Mouse (Mus musculus) CH12.LX (cell line): Measurements from ENCODE around the gene Eif2d. TPM values are rescaled to one million over a fixed set of nuclear protein-coding genes. Genes with fewer than 3 reads are reported as not detected.

Experiments used
- DNase-seq: peaks from one replicate; pipeline ENCODE4 v3.0.0-alpha.2; 2013; ENCODE audit errors: extremely low read depth
- H3K27ac ChIP-seq: 2 replicates; pipeline ENCODE4 v1.5.1; 2012; ENCODE audit warnings: low read depth, mild to moderate bottlenecking, control low read depth, moderate library complexity; ENCODE audit not compliant: insufficient read depth
- H3K27me3 ChIP-seq: replicated peaks from 2 replicates; pipeline ENCODE3; 2012; ENCODE audit warnings: inconsistent platforms
- H3K36me3 ChIP-seq, 2 experiments: replicated peaks in 1 of 2; 2 replicates each; pipeline versions ENCODE3 to v1.6.1; 2012; ENCODE audit warnings: inconsistent platforms in 1 of 2, low read length in 1 of 2, mild to moderate bottlenecking in 1 of 2, mixed read lengths in 1 of 2, moderate library complexity in 1 of 2; ENCODE audit not compliant: control insufficient read depth in 1 of 2, insufficient read depth in 1 of 2
- H3K4me1 ChIP-seq, 2 experiments: 2 replicates each; pipeline ENCODE4 v1.6.1; 2012; ENCODE audit warnings: inconsistent platforms in 1 of 2, moderate library complexity in 1 of 2; ENCODE audit not compliant: insufficient read depth in 2 of 2, control insufficient read depth in 1 of 2
- H3K4me2 ChIP-seq: 2 replicates; pipeline ENCODE4 v1.6.1; 2012; ENCODE audit warnings: low read depth, mild to moderate bottlenecking, control low read depth; ENCODE audit not compliant: poor library complexity, insufficient read depth, severe bottlenecking
- H3K4me3 ChIP-seq, 3 experiments: fragments of 150-350 bp in 1 of 3; sonication (generic) in 1 of 3; replicated peaks in 1 of 3; 2 replicates each; pipeline versions ENCODE3 to v1.5.1; 2011 to 2012; ENCODE audit warnings: low read depth in 2 of 3, low read length in 2 of 3, mild to moderate bottlenecking in 2 of 3, moderate library complexity in 2 of 3, control low read depth in 1 of 3, improper control_type of control experiment in 1 of 3, inconsistent platforms in 1 of 3, mixed read lengths in 1 of 3; ENCODE audit not compliant: poor library complexity in 1 of 3
- H3K79me2 ChIP-seq: replicated peaks from 2 replicates; pipeline ENCODE4 v1.6.1; 2012; ENCODE audit warnings: mild to moderate bottlenecking, moderate library complexity; ENCODE audit not compliant: control insufficient read depth, poor library complexity, insufficient read depth, severe bottlenecking; ENCODE audit errors: extremely low read depth
- H3K9ac ChIP-seq: 2 replicates; pipeline ENCODE4 v1.6.1; 2012; ENCODE audit warnings: low read depth, mild to moderate bottlenecking, control low read depth, moderate library complexity; ENCODE audit not compliant: insufficient read depth
- H3K9me3 ChIP-seq: replicated peaks from 2 replicates; pipeline ENCODE3; 2012; ENCODE audit warnings: low read length, inconsistent platforms, mixed read lengths
- BHLHE40 ChIP-seq: IDR thresholded peaks from 2 replicates; pipeline ENCODE4 v1.6.1; 2011; ENCODE audit warnings: mild to moderate bottlenecking, low read depth, low read length, improper control_type of control experiment
- CHD1 ChIP-seq: IDR thresholded peaks from 2 replicates; pipeline ENCODE4 v1.6.1; 2012; ENCODE audit warnings: low read depth, low read length, improper control_type of control experiment, inconsistent platforms
- CHD2 ChIP-seq: IDR thresholded peaks from 2 replicates; pipeline ENCODE4 v1.6.1; 2011; ENCODE audit warnings: low read length, improper control_type of control experiment
- CTCF ChIP-seq, 2 experiments: IDR thresholded peaks in 1 of 2; conservative IDR thresholded peaks in 1 of 2; 2 replicates each; pipeline ENCODE4 v1.5.1; 2011 to 2012; ENCODE audit warnings: low read depth in 2 of 2, low read length in 2 of 2, improper control_type of control experiment in 1 of 2, inconsistent platforms in 1 of 2, mild to moderate bottlenecking in 1 of 2, moderate library complexity in 1 of 2
- E2F4 ChIP-seq: IDR thresholded peaks from 2 replicates; pipeline ENCODE4 v1.6.1; 2011; ENCODE audit warnings: low read depth, low read length, improper control_type of control experiment; ENCODE audit not compliant: insufficient replicate concordance
- ELF1 ChIP-seq: IDR thresholded peaks from 2 replicates; pipeline ENCODE4 v1.6.1; 2014; ENCODE audit warnings: low read depth, mild to moderate bottlenecking, inconsistent platforms, low read length, improper control_type of control experiment
- EP300 ChIP-seq: IDR thresholded peaks from 2 replicates; pipeline ENCODE4 v1.6.1; 2011; ENCODE audit warnings: low read length, improper control_type of control experiment
- ETS1 ChIP-seq: conservative IDR thresholded peaks from 2 replicates; pipeline ENCODE4 v1.6.1; 2012; ENCODE audit warnings: low read depth, mild to moderate bottlenecking, inconsistent platforms, low read length, improper control_type of control experiment, moderate library complexity
- GABPA ChIP-seq: IDR thresholded peaks from 2 replicates; pipeline ENCODE4 v1.6.1; 2012; ENCODE audit warnings: low read depth, low read length, improper control_type of control experiment, inconsistent platforms; ENCODE audit not compliant: insufficient replicate concordance
- HCFC1 ChIP-seq: IDR thresholded peaks from 2 replicates; pipeline ENCODE4 v1.6.1; 2012; ENCODE audit warnings: low read depth, mild to moderate bottlenecking, inconsistent platforms, low read length, improper control_type of control experiment
- IRF4 ChIP-seq: IDR thresholded peaks from 2 replicates; pipeline ENCODE4 v1.6.1; 2014; ENCODE audit warnings: low read depth, mild to moderate bottlenecking, inconsistent platforms, low read length, improper control_type of control experiment
- JUN ChIP-seq: IDR thresholded peaks from 2 replicates; pipeline ENCODE4 v1.6.1; 2011; ENCODE audit warnings: low read depth, mild to moderate bottlenecking, low read length, improper control_type of control experiment, moderate library complexity; ENCODE audit not compliant: insufficient read depth
- JUND ChIP-seq: conservative IDR thresholded peaks from 2 replicates; pipeline ENCODE4 v1.6.1; 2011; ENCODE audit warnings: low read depth, low read length, improper control_type of control experiment
- KAT2A ChIP-seq: IDR thresholded peaks from 2 replicates; pipeline ENCODE4 v1.6.1; 2012; ENCODE audit warnings: low read length, improper control_type of control experiment, inconsistent platforms; ENCODE audit not compliant: insufficient replicate concordance
- MAFK ChIP-seq: IDR thresholded peaks from 2 replicates; pipeline ENCODE4 v1.6.1; 2011; ENCODE audit warnings: low read length, improper control_type of control experiment; ENCODE audit not compliant: insufficient replicate concordance
- MAX ChIP-seq: IDR thresholded peaks from 2 replicates; pipeline ENCODE4 v1.6.1; 2011; ENCODE audit warnings: low read length, improper control_type of control experiment
- MAZ ChIP-seq: IDR thresholded peaks from 2 replicates; pipeline ENCODE4 v1.6.1; 2012; ENCODE audit warnings: low read depth, mild to moderate bottlenecking, inconsistent platforms, low read length, improper control_type of control experiment, moderate library complexity
- MEF2A ChIP-seq: IDR thresholded peaks from 2 replicates; pipeline ENCODE4 v1.6.1; 2014; ENCODE audit warnings: low read depth, mild to moderate bottlenecking, inconsistent platforms, low read length, improper control_type of control experiment, borderline replicate concordance
- MXI1 ChIP-seq: IDR thresholded peaks from 2 replicates; pipeline ENCODE4 v1.6.1; 2011; ENCODE audit warnings: mild to moderate bottlenecking, low read depth, low read length, improper control_type of control experiment
- MYC ChIP-seq: IDR thresholded peaks from 2 replicates; pipeline ENCODE4 v1.6.1; 2011; ENCODE audit warnings: low read depth, mild to moderate bottlenecking, improper control_type of control experiment, low read length
- NELFE ChIP-seq: IDR thresholded peaks from 2 replicates; pipeline ENCODE4 v1.6.1; 2011; ENCODE audit warnings: low read depth, low read length, improper control_type of control experiment
- NRF1 ChIP-seq: IDR thresholded peaks from 2 replicates; pipeline ENCODE4 v1.6.1; 2014; ENCODE audit warnings: low read depth, mild to moderate bottlenecking, inconsistent platforms, low read length, improper control_type of control experiment, moderate library complexity
- PAX5 ChIP-seq: IDR thresholded peaks from 2 replicates; pipeline ENCODE4 v1.6.1; 2012; ENCODE audit warnings: low read length, inconsistent platforms, mixed read lengths
- POLR2A ChIP-seq: IDR thresholded peaks from 2 replicates; pipeline ENCODE4 v1.6.1; 2011; ENCODE audit warnings: low read depth, mild to moderate bottlenecking, improper control_type of control experiment, low read length
- POLR2AphosphoS2 ChIP-seq: IDR thresholded peaks from 2 replicates; pipeline ENCODE4 v1.6.1; 2011; ENCODE audit warnings: low read depth, low read length, improper control_type of control experiment
- RAD21 ChIP-seq: IDR thresholded peaks from 2 replicates; pipeline ENCODE4 v1.6.1; 2011; ENCODE audit warnings: low read depth, mild to moderate bottlenecking, low read length, improper control_type of control experiment, moderate library complexity
- RCOR1 ChIP-seq: conservative IDR thresholded peaks from 2 replicates; pipeline ENCODE4 v1.6.1; 2012; ENCODE audit warnings: low read depth, mild to moderate bottlenecking, inconsistent platforms, low read length, improper control_type of control experiment
- SIN3A ChIP-seq: IDR thresholded peaks from 2 replicates; pipeline ENCODE4 v1.6.1; 2012; ENCODE audit warnings: low read length, improper control_type of control experiment, inconsistent platforms
- SMC3 ChIP-seq: IDR thresholded peaks from 2 replicates; pipeline ENCODE4 v1.6.1; 2011; ENCODE audit warnings: low read depth, low read length, improper control_type of control experiment
- TBP ChIP-seq: conservative IDR thresholded peaks from 2 replicates; pipeline ENCODE4 v1.6.1; 2011; ENCODE audit warnings: low read depth, low read length, improper control_type of control experiment
- TCF12 ChIP-seq: IDR thresholded peaks from 2 replicates; pipeline ENCODE4 v1.6.1; 2014; ENCODE audit warnings: low read depth, mild to moderate bottlenecking, inconsistent platforms, low read length, improper control_type of control experiment
- UBTF ChIP-seq: IDR thresholded peaks from 2 replicates; pipeline ENCODE4 v1.6.1; 2012; ENCODE audit warnings: low read depth, mild to moderate bottlenecking, inconsistent platforms, low read length, improper control_type of control experiment, moderate library complexity
- USF1 ChIP-seq: IDR thresholded peaks from 2 replicates; pipeline ENCODE4 v1.6.1; 2014; ENCODE audit warnings: low read depth, mild to moderate bottlenecking, inconsistent platforms, low read length, improper control_type of control experiment
- USF2 ChIP-seq: conservative IDR thresholded peaks from 2 replicates; pipeline ENCODE4 v1.6.1; 2011; ENCODE audit warnings: low read depth, low read length, improper control_type of control experiment
- ZC3H11A ChIP-seq: IDR thresholded peaks from 2 replicates; pipeline ENCODE4 v1.6.1; 2012; ENCODE audit warnings: low read depth, mild to moderate bottlenecking, inconsistent platforms, low read length, improper control_type of control experiment
- ZKSCAN1 ChIP-seq: IDR thresholded peaks from 2 replicates; pipeline ENCODE4 v1.6.1; 2012; ENCODE audit warnings: low read depth, inconsistent platforms, low read length, improper control_type of control experiment, borderline replicate concordance
- ZMIZ1 ChIP-seq: IDR thresholded peaks from 2 replicates; pipeline ENCODE4 v1.6.1; 2012; ENCODE audit warnings: low read depth, mild to moderate bottlenecking, inconsistent platforms, low read length, improper control_type of control experiment
- ZNF384 ChIP-seq: IDR thresholded peaks from 2 replicates; pipeline ENCODE4 v1.6.1; 2012; ENCODE audit warnings: low read depth, low read length, improper control_type of control experiment, inconsistent platforms
- dilution Hi-C: fragments of 300-500 bp; cut with MboI; formaldehyde crosslinking; loops from 2 replicates; pipeline ENCODE4 v1.14.3; 2020; ENCODE audit warnings: low sequenced_read_pairs; ENCODE audit not compliant: extremely low pct_unique_long_range_greater_than_20kb, extremely low pct_ligation_motif_present
- in situ Hi-C: fragments of 300-500 bp; cut with MboI; formaldehyde crosslinking; loops from 3 replicates; pipeline ENCODE4 v1.14.3; 2019; ENCODE audit warnings: low sequenced_read_pairs, low pct_ligation_motif_present, low pct_unique_long_range_greater_than_20kb, mixed read lengths
- polyA plus RNA-seq: library from polyadenylated mRNA; unstranded; fragments of >175 nt; gene quantifications from 2 replicates; pipeline ENCODE4 v1.2.1, GENCODE M21; 2012; ENCODE audit warnings: low read depth; ENCODE audit not compliant: insufficient read length
- total RNA-seq, 2 experiments: library from RNA; depleted of rRNA; stranded (reverse); fragments of 300-350 nt in 1 of 2; fragments of >200 nt in 1 of 2; gene quantifications; 2 replicates each; pipeline ENCODE4 v1.2.3; 2012 to 2014

The Eif2d gene
- total and polyA plus RNA-seq, 3 experiments: 46.9 to 57.2 (median 53.0) TPM

- peaks cover 18 to 27% of the 10 kb centered on the region in 2 experiments for H3K4me1 ChIP-seq
- H3K9ac ChIP-seq: no peak overlapping the region
- H3K36me3 ChIP-seq: no peaks in the 10 kb centered on the region
- no peak overlapping the region for H3K27ac ChIP-seq
- H3K79me2 ChIP-seq: no peaks in the 10 kb centered on the region
- DNase-seq: peak; percentile 55
- TF ChIP-seq ZMIZ1 (no peak), RCOR1 (no peak), TCF12 (no peak), CHD2 (no peak), NELFE (no peak), IRF4 (peak; percentile 40; the same call in 1 of the 2 replicates), ZNF384 (no peak), NRF1 (no peak), ZKSCAN1 (no peak), POLR2A (no peak), USF2 (no peak), EP300 (no peak), ETS1 (no peak), RAD21 (peak; percentile 77), MAFK (no peak), MYC (no peak), KAT2A (no peak), USF1 (no peak), PAX5 (no peak), JUN (no peak), TBP (no peak), MXI1 (no peak), GABPA (no peak), MAX (no peak), ELF1 (no peak), HCFC1 (no peak), POLR2AphosphoS2 (no peak), CTCF (conservative IDR thresholded peaks at IDR 0.05 in 1 of 2, IDR thresholded peaks at IDR 0.05 in 1 of 2; ENCODE audit: low read depth in 2 of 2, low read length in 2 of 2) (peak; percentile 25 to 92; a peak in 3 of 4 replicates), JUND (no peak), MAZ (0 out of 2 replicates have a peak, but pooled peaks have one; percentile 50), SIN3A (no peak), E2F4 (no peak), ZC3H11A (peak; percentile 42; the same call in 1 of the 2 replicates), MEF2A (no peak), BHLHE40 (no peak), CHD1 (no peak), SMC3 (peak; percentile 94), UBTF (no peak)
- dilution Hi-C loops: no loop called here
- in situ Hi-C loops: no loop called here
- no peak overlapping the region for H3K4me3 ChIP-seq
- no peak overlapping the region for H3K4me2 ChIP-seq
- no peaks in the 10 kb centered on the region for H3K27me3 ChIP-seq
- no peaks in the 10 kb centered on the region for H3K9me3 ChIP-seq
Observed at GRCm38 (mm10) chr1:131207531-131207930, 54.5 kb downstream of the Eif2d start.
